Mouse (Mus musculus): ENCODE data around the gene Tex21. TPM values are rescaled to one million over a fixed set of nuclear protein-coding genes. Genes with fewer than 3 reads are reported as not detected.

Gene Tex21
- total and polyA plus RNA-seq, 3 experiments: 4.4 to 6.7 TPM; not detected in 1

- H3K79me2 ChIP-seq (ENCODE audit: control insufficient read depth, insufficient read depth, low read length, poor library complexity): no peaks in the 10 kb centered on the region
- no peak for DNase-seq (ENCODE audit: low read depth, low spot score)
- H3K9ac ChIP-seq (ENCODE audit: control insufficient read depth, low read depth, low read length, poor library complexity, severe bottlenecking): no peak overlapping the region
- no peak overlapping the region for H3K27ac ChIP-seq (ENCODE audit: control insufficient read depth, low read depth, low read length)
- TF ChIP-seq MYC (IDR thresholded peaks at IDR 0.05; ENCODE audit: low read depth, low read length): no peak
- H3K4me1 ChIP-seq (ENCODE audit: control insufficient read depth in 1 of 2, insufficient read depth in 2 of 2, low read length in 2 of 2): peaks cover 0 to 16% of the 10 kb centered on the region in 2 experiments; a peak in 2 of 4 replicates
- H3K9me3 ChIP-seq (replicated peaks; ENCODE audit: insufficient read depth, low read length): no peaks in the 10 kb centered on the region
- H3K4me3 ChIP-seq (ENCODE audit: control insufficient read depth in 1 of 2, insufficient read depth in 1 of 2, low read depth in 2 of 2, low read length in 2 of 2): no peak overlapping the region
- H3K27me3 ChIP-seq (ENCODE audit: control insufficient read depth in 1 of 2, insufficient read depth in 2 of 2, low read length in 2 of 2): peaks cover 0 to 3% of the 10 kb centered on the region in 2 experiments; a peak in 2 of 4 replicates
- H3K36me3 ChIP-seq (ENCODE audit: control insufficient read depth in 1 of 2, insufficient read depth in 2 of 2, low read length in 2 of 2): peaks cover 0 to 9% of the 10 kb centered on the region in 2 experiments; a peak in 2 of 4 replicates
Observed at GRCm38 (mm10) chr12:76180442-76180841, 66.1 kb downstream of the Tex21 start.

GRCm38 (mm10) chr12:76179527-76179926 lies 67.0 kb downstream of the Tex21 start:
- Histone ChIP-seq H3K4me3 (ENCODE audit: control insufficient read depth in 1 of 2, insufficient read depth in 1 of 2, low read depth in 2 of 2, low read length in 2 of 2) (no peak overlapping the region), H3K27ac (ENCODE audit: control insufficient read depth, low read depth, low read length) (no peak overlapping the region), H3K4me1 (ENCODE audit: control insufficient read depth in 1 of 2, insufficient read depth in 2 of 2, low read length in 2 of 2) (peaks cover 0 to 10% of the 10 kb centered on the region in 2 experiments; a peak in 1 of 4 replicates), H3K36me3 (ENCODE audit: control insufficient read depth in 1 of 2, insufficient read depth in 2 of 2, low read length in 2 of 2) (peaks cover 0 to 7% of the 10 kb centered on the region in 2 experiments; a peak in 2 of 4 replicates), H3K9me3 (replicated peaks; ENCODE audit: insufficient read depth, low read length) (no peaks in the 10 kb centered on the region), H3K9ac (ENCODE audit: control insufficient read depth, low read depth, low read length, poor library complexity, severe bottlenecking) (no peak overlapping the region), H3K79me2 (ENCODE audit: control insufficient read depth, insufficient read depth, low read length, poor library complexity) (no peaks in the 10 kb centered on the region), H3K27me3 (ENCODE audit: control insufficient read depth in 1 of 2, insufficient read depth in 2 of 2, low read length in 2 of 2) (peaks cover 2 to 11% of the 10 kb centered on the region in 2 experiments; a peak in 3 of 4 replicates)
- peak; percentile 39 for DNase-seq (ENCODE audit: low read depth, low spot score)
- TF ChIP-seq MEF2A (IDR thresholded peaks at IDR 0.05; ENCODE audit: extremely low read depth, insufficient replicate concordance, low read depth, low read length, poor library complexity, severe bottlenecking): no peak
- no peak for TF ChIP-seq TBP (IDR thresholded peaks at IDR 0.05; ENCODE audit: low read depth, low read length)
- TF ChIP-seq UBTF (IDR thresholded peaks at IDR 0.05; ENCODE audit: borderline replicate concordance, insufficient read depth, low read depth, low read length): no peak
- TF ChIP-seq POLR2A (IDR thresholded peaks at IDR 0.05; ENCODE audit: control insufficient read depth in 1 of 2, insufficient read depth in 1 of 2, low read depth in 1 of 2, low read length in 2 of 2, poor library complexity in 1 of 2): no peak
- TF ChIP-seq SMC3 (IDR thresholded peaks at IDR 0.05; ENCODE audit: low read depth, low read length): no peak

GRCm38 (mm10) chr12:76179051-76179450 lies 67.5 kb downstream of the Tex21 start:
- Histone ChIP-seq H3K9me3 (replicated peaks; ENCODE audit: insufficient read depth, low read length) (no peaks in the 10 kb centered on the region), H3K4me1 (ENCODE audit: control insufficient read depth in 1 of 2, insufficient read depth in 2 of 2, low read length in 2 of 2) (0 out of 4 replicates have a peak, but pooled peaks cover 0 to 6% of the 10 kb centered on the region in 2 experiments), H3K36me3 (ENCODE audit: control insufficient read depth in 1 of 2, insufficient read depth in 2 of 2, low read length in 2 of 2) (peaks cover 0 to 7% of the 10 kb centered on the region in 2 experiments; a peak in 2 of 4 replicates), H3K4me3 (ENCODE audit: control insufficient read depth in 1 of 2, insufficient read depth in 1 of 2, low read depth in 2 of 2, low read length in 2 of 2) (no peak overlapping the region), H3K27me3 (ENCODE audit: control insufficient read depth in 1 of 2, insufficient read depth in 2 of 2, low read length in 2 of 2) (peaks cover 3 to 13% of the 10 kb centered on the region in 2 experiments; a peak in 3 of 4 replicates), H3K9ac (ENCODE audit: control insufficient read depth, low read depth, low read length, poor library complexity, severe bottlenecking) (no peak overlapping the region), H3K27ac (ENCODE audit: control insufficient read depth, low read depth, low read length) (no peak overlapping the region), H3K79me2 (ENCODE audit: control insufficient read depth, insufficient read depth, low read length, poor library complexity) (no peaks in the 10 kb centered on the region)
- DNase-seq (ENCODE audit: low read depth, low spot score): no peak
- TF ChIP-seq ZC3H11A (IDR thresholded peaks at IDR 0.05; ENCODE audit: low read depth, low read length) (no peak), MXI1 (IDR thresholded peaks at IDR 0.05; ENCODE audit: low read depth, low read length) (no peak), JUND (IDR thresholded peaks at IDR 0.05; ENCODE audit: low read depth, low read length) (no peak), POLR2AphosphoS5 (IDR thresholded peaks at IDR 0.05; ENCODE audit: borderline replicate concordance, low read depth, low read length) (no peak), SIN3A (IDR thresholded peaks at IDR 0.05; ENCODE audit: low read length) (no peak), RCOR1 (IDR thresholded peaks at IDR 0.05; ENCODE audit: low read depth, low read length) (no peak), HCFC1 (IDR thresholded peaks at IDR 0.05; ENCODE audit: low read depth, low read length) (no peak), ZMIZ1 (IDR thresholded peaks at IDR 0.05; ENCODE audit: low read depth, low read length) (no peak), UBTF (IDR thresholded peaks at IDR 0.05; ENCODE audit: borderline replicate concordance, insufficient read depth, low read depth, low read length) (no peak), ELF1 (IDR thresholded peaks at IDR 0.05; ENCODE audit: low read depth, low read length) (no peak), MAX (IDR thresholded peaks at IDR 0.05; ENCODE audit: low read length) (no peak), NRF1 (IDR thresholded peaks at IDR 0.05; ENCODE audit: insufficient read depth, low read depth, low read length, poor library complexity, severe bottlenecking) (no peak), USF2 (IDR thresholded peaks at IDR 0.05; ENCODE audit: borderline replicate concordance in 1 of 2, insufficient read depth in 1 of 2, low read depth in 1 of 2, low read length in 2 of 2) (no peak), NELFE (IDR thresholded peaks at IDR 0.05; ENCODE audit: low read depth, low read length) (no peak), MEF2A (IDR thresholded peaks at IDR 0.05; ENCODE audit: extremely low read depth, insufficient replicate concordance, low read depth, low read length, poor library complexity, severe bottlenecking) (no peak)

Measured in MEL (cell line).